Mouse (Mus musculus): ENCODE measurements around the gene Nfia.

Nfia gene

DNA sequence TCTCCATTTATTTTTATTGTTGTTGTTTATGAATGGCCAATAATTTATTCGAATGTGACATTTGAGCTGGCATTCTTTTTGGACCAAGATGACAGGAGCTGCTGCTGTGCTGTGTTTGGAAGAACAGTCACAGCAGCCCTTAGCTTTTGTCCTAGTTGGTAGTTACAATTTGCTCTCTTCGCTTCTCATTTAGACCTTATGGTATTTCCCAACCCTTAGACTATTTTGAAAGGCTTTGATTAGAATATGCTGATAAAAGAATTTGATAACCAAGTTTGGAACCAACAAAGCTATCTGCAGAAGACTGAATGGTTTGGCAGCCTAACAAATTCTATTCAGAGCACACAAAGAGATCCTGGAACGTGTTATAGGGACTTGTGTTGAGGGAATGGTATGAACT lies 46.0 kb downstream of the Nfia start:
- DNase-seq: no peak

DNA sequence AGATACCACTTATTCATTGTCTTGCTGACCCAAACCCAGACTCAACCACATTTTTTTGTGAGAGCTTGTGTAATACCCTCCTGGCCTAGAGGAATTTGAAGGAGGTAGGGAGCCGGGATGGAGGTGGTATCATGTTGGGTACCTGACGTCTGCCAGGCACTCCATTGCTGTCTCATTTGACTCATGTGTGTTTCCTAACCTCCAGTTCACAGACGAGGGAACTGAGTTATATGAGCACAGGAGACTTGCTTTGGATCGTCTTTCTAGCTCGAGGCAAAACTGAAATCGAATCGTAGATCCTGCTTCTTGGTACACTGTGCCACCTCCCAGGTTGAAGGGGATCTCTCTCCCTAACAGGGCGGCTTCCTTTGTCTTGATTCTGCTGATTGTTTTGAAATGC lies 46.6 kb downstream of the Nfia start:
- no peak for DNase-seq

DNA sequence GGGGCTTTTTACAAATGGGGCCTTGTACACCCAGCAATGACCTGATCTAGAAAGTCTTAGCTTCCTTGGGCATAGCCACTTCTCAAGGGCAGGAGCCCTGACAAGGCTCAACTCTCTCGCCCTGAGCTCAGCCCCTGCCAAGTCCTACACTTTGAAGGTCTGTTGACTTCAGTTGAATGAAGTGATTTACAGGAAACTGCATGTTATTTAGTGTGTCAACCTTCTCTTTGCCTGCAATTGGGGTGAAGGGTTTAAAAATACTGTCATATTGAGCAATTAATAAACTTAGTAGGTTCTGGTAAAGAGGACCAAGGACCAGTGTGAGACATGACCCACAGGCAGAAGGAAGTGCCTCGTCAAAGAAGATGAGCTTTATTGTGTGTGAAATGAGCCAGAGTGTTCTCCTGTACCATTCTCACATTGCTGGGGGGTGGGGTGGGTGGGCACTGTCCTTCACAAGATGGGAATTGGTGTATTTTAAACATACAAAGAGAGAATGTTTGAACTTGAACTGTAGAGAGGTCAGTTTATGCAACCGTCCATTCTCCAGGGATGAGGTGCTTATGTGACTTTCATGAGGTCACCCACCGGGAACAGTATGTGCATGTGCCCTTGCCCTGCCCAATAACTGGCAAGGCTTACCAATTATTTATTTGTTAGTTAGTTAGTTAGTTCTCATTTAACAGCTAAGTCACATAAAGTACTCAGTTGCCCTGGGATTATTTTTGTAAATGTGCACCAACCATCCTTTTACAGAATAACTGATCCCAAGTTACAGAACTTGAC lies 48.1 kb downstream of the Nfia start:
- peak in 1 of 2 experiments; percentile 31 for DNase-seq

DNA sequence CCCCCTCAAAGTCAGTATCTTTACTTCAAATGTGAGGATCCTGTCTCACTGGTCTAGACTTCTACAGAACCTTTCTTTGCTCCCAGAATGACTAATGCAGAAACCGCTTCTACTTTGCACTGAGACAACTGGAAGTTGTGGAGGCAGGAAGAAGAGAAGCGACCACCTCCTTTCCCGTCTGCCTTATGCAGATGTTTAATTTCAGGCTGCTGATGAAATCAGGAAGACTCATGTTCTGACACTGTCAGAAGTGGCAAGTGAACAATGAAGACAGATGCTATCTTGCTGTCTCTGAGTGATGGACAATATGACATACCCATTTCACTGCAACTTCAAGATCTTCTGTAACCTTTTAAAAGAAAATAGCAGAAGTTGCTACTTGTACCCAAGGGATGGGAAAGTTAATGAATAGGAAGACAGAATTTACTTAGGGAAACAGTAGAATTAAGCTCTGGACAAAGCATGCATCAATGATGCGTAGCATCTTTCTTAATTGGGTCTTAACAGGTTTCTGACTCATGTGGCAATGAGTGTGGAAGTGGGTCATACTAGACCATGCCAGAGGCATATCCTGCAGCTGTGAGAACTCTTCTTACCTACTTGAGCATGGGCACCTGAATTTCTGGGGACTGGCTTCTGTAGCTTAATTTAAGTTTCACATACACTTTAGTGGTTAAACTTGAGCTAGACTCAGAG lies 49.2 kb downstream of the Nfia start:
- no peak for DNase-seq

DNA sequence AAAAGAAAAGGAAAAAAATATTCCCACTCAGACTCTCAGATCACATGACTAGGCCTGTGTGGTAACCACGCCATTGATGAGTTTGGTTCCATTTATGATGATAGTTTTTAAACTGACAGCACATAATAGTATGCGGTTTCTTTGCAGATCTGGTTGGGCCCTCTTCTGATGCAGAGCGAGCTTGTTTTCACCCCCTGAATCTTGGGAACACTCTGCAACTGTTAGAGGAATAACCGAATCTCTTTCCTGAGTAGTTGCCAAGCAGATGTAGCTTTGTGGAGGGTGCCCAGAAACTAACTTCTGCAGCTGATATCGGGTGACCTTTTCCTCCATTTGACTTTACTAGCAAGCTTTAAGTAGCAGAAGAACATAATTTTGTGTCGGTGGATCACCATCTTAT lies 51.0 kb downstream of the Nfia start:
- no peak for DNase-seq

DNA sequence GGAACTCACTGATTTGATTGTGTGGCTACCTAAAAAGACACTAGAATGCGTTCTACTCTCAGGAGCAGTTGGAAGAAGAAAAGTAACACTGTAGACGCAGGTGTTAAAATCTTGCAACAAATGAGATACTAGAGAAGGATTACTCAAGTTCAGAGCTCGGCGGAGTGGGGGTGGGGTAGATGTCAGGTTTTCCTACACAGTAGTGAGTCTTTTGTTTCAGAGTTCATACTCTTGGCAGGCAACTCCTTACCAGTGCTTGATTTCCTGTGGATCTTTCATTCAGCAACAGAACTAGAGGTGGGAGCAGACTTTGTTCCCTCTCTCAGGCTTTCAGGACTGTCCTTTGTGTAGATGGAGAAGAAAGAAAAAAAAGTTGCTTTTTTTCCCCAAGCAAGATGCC lies 51.9 kb downstream of the Nfia start:
- DNase-seq: peak; percentile 45 to 71

DNA sequence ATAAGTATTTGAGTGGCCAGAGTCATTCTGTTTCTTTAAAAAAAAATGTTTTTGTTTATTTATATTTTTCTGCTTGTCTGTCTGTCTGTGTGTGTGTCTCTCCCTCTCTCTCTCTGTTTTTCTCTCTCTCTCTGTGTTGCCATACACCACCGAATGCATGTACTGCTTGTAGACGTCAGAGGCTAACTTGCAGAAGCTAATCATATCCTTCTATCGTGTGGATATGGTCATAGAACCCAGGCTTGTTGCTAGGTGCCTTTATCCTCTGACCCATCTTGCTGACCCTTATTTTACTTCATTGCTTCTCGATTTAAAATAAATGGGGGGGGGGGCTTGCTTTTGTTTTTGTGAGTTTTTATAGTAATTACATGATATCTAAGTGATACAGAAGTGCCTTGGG lies 52.9 kb downstream of the Nfia start:
- no peak for DNase-seq

DNA sequence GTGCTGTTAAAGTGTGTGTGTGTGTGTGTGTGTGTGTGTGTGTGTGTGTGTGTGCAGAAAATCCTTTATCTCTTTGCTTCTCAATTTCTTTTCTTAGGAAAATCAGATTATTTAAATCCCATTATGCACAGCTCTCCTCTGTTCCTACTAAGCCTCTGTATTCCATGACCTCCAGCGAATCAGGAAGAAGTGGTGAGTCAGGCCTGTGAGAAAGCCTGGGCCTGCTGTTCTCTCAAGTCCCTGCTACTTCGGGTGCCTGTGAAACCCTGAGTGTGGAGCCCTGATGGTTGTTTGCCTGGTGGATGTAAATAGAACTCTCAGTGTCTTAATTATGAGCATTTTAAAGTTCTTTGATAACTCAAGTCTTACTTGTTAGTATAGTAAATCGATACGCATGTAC lies 53.3 kb downstream of the Nfia start:
- DNase-seq: no peak

DNA sequence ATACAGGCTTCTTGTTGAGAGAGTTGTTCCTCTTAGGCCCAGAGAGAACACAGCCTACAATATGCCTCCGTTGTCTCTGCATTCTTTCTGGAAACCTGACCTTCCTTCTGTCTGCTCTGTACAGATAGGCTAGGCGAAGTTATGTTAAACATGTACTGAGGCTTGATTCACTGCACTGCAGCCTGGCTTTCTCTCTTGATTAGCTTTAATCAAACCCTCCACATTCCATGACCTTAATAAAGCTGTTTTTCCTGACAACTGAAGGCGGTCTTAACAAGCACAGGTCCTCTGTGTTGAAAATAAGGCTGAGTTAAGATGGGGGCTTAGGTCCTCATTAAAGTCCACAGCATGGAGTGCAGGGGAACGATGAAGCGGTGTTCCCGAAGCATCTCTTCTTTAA lies 54.6 kb downstream of the Nfia start:
- DNase-seq: no peak

DNA sequence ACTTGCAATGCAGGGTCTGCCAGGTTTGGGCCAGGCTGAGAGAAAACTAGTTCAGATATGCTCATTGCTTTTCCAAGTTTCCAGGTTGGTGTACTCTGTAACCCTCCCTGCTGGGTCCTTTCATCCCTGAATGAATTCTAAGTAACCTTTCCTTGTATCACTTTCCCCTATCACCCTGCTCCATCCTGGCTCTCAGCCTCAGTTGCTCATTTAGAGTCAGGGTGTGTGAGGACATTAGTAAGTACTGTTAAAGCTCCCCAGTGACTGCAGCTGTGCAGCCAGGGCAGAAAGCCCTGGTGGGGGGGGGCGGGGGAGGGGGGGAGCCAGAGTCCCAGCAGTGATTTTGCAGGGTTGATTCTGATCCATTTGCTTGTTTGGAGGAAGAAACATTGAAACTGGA lies 56.0 kb downstream of the Nfia start:
- no peak for DNase-seq

DNA sequence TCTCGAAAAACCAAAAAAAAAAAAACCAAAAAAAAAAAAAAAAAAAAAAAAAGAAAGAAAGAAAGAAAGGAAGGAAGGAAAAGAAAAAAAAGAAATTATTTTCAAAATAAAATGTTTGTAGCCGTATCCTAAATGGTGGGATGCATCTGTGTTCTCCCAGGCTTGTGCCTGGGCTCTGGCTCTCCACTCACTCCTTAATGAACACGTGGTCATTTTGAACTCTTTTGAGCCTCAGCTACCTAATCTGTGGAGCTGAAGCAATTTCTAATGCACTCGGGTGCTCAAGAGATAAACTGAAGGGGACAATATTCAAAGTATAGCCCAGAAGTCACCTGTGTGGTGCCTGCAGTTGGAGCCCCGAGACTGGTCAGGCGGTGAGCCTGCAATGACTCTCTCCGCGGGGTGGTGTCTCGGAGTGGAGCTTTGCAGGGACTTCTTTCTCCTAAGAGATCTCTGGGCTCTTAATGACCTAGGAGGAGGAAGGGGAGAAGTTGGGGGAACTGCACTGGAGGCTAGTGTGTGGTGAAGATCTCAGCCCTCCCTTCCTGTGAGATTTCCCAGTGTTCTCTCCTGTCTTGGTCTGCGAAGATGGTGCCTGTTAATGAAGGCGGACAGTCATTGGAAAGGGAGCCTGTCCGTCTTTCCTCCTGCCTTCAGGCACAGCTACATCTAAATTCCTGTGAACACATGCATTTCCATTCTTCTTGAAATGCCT lies 57.0 kb downstream of the Nfia start:
- no peak for DNase-seq

DNA sequence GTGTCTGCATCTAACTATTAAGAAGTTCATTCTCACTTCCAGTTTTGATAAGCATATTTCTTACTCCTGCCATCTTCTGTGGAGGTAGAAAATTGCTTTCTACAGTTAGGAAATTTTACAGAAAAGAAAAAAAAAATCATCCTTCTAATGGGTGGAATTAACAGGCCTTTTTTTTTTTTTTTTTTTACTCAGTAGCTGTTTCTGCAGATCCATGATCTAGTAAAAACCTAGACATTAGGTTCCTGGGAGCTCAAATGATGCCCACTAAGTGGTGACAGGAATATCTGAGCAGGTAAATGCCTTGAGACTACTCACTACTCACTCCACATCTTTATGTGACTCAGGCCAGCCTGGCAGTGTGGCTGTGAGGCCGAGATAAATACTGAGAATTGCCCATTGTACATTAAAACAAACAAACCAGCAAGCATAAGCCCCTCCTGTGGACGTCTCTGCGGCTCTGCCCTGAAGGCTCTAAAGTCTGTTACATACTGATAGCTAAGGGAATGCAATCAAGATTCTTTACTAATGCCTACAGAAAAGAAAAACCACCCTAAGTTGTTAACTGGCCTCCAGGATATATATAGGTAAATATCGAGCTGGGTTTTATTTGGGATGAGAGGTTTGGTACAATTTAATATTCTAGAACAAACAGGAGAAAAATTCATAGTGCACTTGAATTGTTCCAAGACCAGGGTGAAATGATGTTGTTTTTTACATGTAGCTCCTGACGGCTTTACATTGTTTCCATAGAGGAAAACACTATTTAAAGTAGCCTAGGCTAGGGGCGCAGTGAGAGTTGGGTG lies 57.7 kb downstream of the Nfia start:
- no peak for DNase-seq

DNA sequence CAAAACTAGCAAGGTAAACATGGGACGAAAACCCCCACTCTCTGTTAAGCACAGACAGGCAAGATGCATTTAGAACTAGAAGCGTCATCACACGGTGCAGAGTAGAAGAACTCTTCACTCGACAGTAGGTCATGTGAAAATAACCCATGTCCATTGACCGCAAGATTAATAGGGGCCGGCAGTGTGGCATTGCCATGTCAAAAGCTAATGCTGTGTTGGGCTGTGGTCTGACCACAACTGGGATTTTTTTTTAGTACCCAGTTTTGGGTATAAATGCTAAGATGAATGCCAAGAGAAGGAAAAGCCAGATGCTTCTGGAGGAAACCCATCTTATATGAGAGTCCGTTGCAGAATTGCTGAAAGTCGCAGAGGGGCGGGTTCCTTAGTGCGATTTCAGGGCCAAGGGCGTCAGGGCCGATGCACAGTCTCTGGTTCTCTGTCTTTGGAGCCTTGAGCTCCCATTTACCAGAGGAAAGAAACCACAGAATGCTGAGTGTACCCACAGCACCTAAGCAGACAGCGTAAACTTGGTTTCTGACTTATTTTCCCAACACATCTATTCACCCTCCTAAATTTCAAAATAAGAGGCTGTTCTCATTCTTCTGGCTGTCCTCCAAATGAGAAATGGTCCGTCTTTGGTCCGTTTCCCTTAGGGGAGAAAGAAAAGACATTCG lies 58.5 kb downstream of the Nfia start:
- DNase-seq: no peak

DNA sequence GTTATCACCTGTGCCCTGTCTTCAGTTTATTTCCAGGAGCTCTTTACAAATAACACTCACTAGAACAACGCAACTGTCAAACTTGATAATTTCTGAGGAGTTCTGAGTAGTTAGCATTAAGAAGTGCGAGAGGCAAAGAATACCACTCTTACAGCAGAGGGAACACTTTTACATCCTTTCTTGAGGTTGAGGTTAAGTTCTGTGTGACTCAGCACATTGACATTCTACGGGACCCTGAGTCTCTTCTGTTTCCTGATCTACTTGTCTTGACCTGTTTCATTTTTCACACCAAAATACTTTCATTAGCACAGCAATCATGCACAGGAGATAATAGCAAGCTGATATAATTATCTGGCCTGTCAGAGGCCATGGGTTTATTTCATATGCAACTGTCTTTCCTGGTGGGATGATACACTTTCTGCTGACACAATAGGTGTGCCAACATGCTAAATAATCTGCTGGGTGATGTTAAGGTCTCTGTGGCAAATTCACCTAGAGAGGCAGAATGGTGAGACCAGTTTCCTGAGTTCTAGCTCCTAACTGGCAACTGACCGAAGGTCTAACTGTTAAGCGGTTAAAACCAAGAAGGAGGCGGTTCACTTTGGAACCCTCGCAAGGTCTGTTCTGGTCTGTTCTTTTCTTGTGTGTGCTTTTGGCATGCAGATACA lies 59.2 kb downstream of the Nfia start:
- DNase-seq: no peak

DNA sequence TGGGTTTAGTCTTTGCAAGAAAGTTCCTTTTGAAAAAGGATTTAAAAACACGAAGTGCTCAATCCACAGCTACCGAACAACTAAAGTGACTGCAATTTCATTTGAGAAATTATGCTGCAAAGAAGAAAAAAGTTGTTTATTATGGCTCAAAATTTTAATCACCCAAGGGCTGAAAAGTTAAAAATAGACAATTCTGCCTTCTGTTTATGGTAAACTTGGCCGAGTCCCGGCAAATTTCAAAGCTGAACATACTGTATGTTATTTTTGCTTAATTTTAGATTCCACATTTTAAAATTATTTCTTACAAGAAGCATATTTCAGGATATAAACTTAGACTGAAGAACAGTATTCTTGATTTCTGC lies 59.7 kb downstream of the Nfia start:
- no peak for DNase-seq

DNA sequence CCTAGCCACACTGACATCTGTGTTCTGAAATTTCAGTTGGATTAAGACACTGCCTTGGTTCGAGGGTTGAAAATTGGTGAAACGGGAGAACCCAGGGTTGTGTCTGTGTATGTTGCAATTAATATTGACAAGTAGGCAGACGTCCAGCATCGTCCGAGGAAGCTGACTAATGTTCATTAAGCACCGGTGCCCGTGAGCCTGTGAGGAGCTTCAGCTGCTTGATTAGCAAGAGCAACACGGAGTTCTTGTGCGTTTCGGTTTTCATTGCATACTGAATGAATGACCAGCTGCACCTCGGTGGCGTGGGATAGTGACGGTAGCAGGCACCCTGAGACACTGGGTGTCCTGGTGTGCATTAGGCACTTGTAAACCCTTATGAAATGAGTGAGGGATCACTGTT lies 64.3 kb downstream of the Nfia start:
- DNase-seq: no peak

DNA sequence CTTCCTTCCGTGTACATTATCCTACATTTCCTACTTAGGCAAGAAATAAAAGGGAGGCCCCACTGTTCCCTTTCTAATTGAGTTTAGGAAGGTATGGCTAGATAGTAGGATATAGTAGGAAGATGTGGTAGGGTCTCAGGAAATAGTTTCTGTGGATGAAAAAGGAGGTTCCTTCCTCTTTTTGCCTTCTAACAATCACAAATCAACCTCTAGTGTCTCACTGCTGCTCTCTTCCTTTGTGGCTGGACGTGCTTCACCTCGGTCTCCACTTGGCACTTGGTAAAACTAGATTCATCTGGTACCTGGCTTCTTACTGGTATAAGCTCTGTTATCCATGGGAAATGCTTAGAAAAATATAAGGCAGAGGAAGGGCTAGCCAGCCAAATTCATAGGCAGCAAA lies 65.2 kb downstream of the Nfia start:
- DNase-seq: no peak

DNA sequence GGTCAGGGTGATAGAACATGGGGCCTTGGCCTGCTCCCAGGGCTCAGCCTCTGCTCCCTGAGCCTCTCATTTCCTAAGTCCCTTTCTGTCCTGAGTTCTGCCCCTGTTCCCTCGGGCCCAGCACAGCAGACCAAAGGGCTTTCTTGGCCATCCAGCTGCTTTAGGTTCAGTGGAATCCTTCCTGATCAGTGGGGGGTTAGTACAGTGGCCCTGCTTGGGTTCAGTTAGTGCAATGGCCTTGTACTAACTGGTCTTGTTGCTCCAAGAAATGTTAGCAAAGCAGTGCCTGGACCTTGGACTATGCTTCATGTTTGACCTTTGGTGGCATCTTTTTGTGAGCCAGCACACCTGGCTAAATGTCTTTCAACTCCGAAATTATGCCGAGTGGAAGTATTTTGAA lies 66.1 kb downstream of the Nfia start:
- peak; percentile 64 to 65 for DNase-seq

DNA sequence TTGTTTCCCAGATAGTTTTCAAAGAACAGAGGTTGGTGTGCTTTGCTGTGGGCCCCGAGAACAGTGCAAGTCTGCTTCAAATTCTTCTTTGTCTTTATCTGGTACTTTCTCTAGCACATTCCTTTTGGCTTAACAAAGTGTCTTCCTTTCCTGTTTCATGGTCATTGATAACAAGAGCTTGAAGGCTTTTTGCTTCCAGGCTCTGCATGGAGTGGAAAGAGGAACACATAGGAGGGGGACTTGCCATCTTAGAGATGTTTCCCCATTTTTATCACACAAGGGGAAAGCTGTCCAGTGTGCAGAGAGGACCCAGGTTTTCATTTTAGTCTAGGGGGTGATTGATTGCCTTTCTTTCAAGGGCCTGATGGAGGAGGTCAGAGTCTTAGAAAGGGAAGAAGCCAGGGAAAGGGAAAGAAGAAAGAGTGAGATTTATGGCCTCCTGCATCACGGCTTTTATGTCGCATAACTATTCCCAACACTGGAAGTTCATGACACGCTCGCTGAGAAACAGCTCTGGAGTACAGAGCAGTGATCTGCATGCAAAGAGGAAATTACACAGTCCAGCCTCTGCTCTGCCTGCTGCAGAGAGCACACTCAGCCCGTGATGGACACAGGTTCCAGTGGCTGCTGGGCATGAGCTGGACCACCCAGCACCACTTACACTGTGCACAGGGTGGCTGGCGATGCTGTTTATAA lies 67.0 kb downstream of the Nfia start:
- DNase-seq: no peak

DNA sequence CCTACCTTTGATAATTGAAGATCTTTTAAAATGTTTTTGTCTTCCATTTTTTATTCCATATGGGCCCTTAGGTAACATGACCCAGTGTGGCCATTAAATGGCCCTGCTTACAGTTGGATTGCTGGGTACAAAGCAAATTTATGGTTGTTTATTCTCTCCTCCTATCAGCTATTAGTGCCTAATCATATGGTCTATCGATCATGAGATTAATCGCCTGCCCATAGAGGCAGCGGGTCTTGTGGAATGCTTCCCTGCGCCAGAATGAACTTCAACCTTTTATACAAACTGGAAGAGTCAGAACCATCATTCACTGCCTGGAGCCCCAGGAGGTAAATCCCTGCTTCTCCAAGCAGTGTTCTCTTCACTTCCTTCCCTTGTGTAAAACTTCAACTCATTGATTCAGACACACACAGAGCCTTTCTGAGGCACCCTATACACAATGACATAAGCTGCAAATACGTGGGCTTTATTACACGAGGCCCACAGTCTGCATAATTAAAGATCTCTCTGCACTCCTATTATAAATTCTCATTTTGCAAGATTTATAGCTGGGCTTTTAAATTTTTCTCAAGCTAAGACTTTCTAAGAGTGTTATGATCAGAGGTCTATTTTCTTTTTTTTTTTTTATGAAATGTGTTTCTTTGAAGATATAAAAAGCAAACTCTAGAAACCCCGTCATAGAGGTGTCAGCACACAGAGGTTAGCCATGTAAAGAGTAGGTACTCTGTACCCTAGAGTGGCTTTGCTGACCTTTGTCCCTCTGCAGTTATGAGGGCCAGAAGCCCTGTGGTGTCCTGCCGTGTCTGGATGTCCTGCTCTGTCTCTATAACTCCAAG lies 67.9 kb downstream of the Nfia start:
- DNase-seq: peak; percentile 35 to 40
